Mouse (Mus musculus) liver, embryonic 15.5 days (tissue): ENCODE measurements around the gene Tm6sf2. TPM values are rescaled to one million over a fixed set of nuclear protein-coding genes. Genes with fewer than 3 reads are reported as not detected.

Source experiments
- ATAC-seq: fragments of 200-750 bp; cut with Nextera tagmentation; 2 replicates; pipeline ENCODE4 v1.8.0; 2017; ENCODE audit warnings: moderate number of reproducible peaks, mild to moderate bottlenecking, moderate library complexity; ENCODE audit not compliant: insufficient read depth
- H3K27ac ChIP-seq: fragments of 300-500 bp; sonication (generic); replicated peaks from 2 replicates; pipeline ENCODE4 v1.5.1; 2015; ENCODE audit warnings: mild to moderate bottlenecking, inconsistent platforms
- H3K27me3 ChIP-seq: fragments of 300-500 bp; sonication (generic); 2 replicates; pipeline ENCODE4 v1.6.1; 2015; ENCODE audit warnings: mild to moderate bottlenecking, inconsistent platforms
- H3K36me3 ChIP-seq: fragments of 300-500 bp; sonication (generic); replicated peaks from 2 replicates; pipeline ENCODE4 v1.6.1; 2015; ENCODE audit warnings: moderate library complexity, mild to moderate bottlenecking, inconsistent platforms
- H3K4me1 ChIP-seq: fragments of 300-500 bp; sonication (generic); replicated peaks from 2 replicates; pipeline ENCODE4 v1.6.1; 2015; ENCODE audit warnings: inconsistent platforms
- H3K4me2 ChIP-seq: fragments of 300-500 bp; sonication (generic); 2 replicates; pipeline ENCODE4 v1.6.1; 2015; ENCODE audit warnings: moderate library complexity, mild to moderate bottlenecking, inconsistent platforms
- H3K4me3 ChIP-seq: fragments of 300-500 bp; sonication (generic); replicated peaks from 2 replicates; pipeline ENCODE4 v1.5.1; 2015; ENCODE audit warnings: mild to moderate bottlenecking, inconsistent platforms
- H3K9ac ChIP-seq: fragments of 300-500 bp; sonication (generic); 2 replicates; pipeline ENCODE4 v1.6.1; 2015; ENCODE audit warnings: moderate library complexity, mild to moderate bottlenecking, inconsistent platforms
- H3K9me3 ChIP-seq: fragments of 300-500 bp; sonication (generic); replicated peaks from 2 replicates; pipeline ENCODE4 v1.6.1; 2016; ENCODE audit warnings: inconsistent platforms
- WGBS: fragments of 180-500 bp; shearing (Covaris S2); methylation state at CpG from one replicate; pipeline ENCODE4 v1.1.7; 2015; ENCODE audit warnings: mixed read lengths; ENCODE audit not compliant: insufficient replicate concordance; 5-methylcytosine and 5-hydroxymethylcytosine counted together
- polyA plus RNA-seq: library from polyadenylated mRNA; unstranded; fragments of >200 nt; fragmentation: Nextera tagmentation; extraction: Ambion mirVana; gene quantifications from 2 replicates; pipeline ENCODE4 v1.2.1, GENCODE M21; 2015

Tm6sf2 gene
- polyA plus RNA-seq, 1 experiment from 2014 or later = 1.6 TPM

GRCm38 (mm10) chr8:70089296-70089960 lies 16.7 kb downstream of the Tm6sf2 start:
- ATAC-seq = no peak
- no peak overlapping the region for H3K9ac ChIP-seq
- no peaks in the 10 kb centered on the region for H3K36me3 ChIP-seq
- no peaks in the 10 kb centered on the region for H3K9me3 ChIP-seq
- peaks cover 95% of the 10 kb centered on the region for H3K27me3 ChIP-seq
- H3K4me1 ChIP-seq = peaks cover 8% of the 10 kb centered on the region
- no peak overlapping the region for H3K4me2 ChIP-seq
- H3K27ac ChIP-seq = no peak overlapping the region
- no peak overlapping the region for H3K4me3 ChIP-seq
- 53% methylated on average over 9 of the region's 9 CpGs for whole genome bisulfite sequencing

GRCm38 (mm10) chr8:70092786-70093185 lies 20.1 kb downstream of the Tm6sf2 start:
- H3K27me3 ChIP-seq = peaks cover 61% of the 10 kb centered on the region
- ATAC-seq = no peak
- H3K27ac ChIP-seq = no peak overlapping the region
- no peak overlapping the region for H3K4me3 ChIP-seq
- H3K9ac ChIP-seq = no peak overlapping the region
- no peaks in the 10 kb centered on the region for H3K9me3 ChIP-seq
- H3K4me1 ChIP-seq = peaks cover 5% of the 10 kb centered on the region; the same call in 1 of the 2 replicates
- H3K36me3 ChIP-seq = no peaks in the 10 kb centered on the region
- WGBS = 52% methylated on average over 8 of the region's 8 CpGs
- H3K4me2 ChIP-seq = no peak overlapping the region

GRCm38 (mm10) chr8:70099276-70099675 lies 26.6 kb downstream of the Tm6sf2 start:
- Histone ChIP-seq H3K36me3 (no peaks in the 10 kb centered on the region), H3K4me1 (no peaks in the 10 kb centered on the region), H3K27ac (no peak overlapping the region), H3K9ac (no peak overlapping the region), H3K27me3 (peaks cover 18% of the 10 kb centered on the region; the same call in 1 of the 2 replicates), H3K9me3 (no peaks in the 10 kb centered on the region), H3K4me3 (no peak overlapping the region), H3K4me2 (no peak overlapping the region)
- 60% methylated on average over 8 of the region's 8 CpGs for WGBS
- no peak for ATAC-seq

- no peak for ATAC-seq
- H3K4me1 ChIP-seq = no peaks in the 10 kb centered on the region
- H3K27ac ChIP-seq = no peak overlapping the region
- H3K4me2 ChIP-seq = no peak overlapping the region
- no peak overlapping the region for H3K9ac ChIP-seq
- H3K27me3 ChIP-seq = peaks cover 19% of the 10 kb centered on the region; the same call in 1 of the 2 replicates
- no peak overlapping the region for H3K4me3 ChIP-seq
- WGBS = 62% methylated on average over 8 of the region's 8 CpGs
- H3K9me3 ChIP-seq = no peaks in the 10 kb centered on the region
- H3K36me3 ChIP-seq = no peaks in the 10 kb centered on the region
Observed at GRCm38 (mm10) chr8:70100241-70100640, 27.5 kb downstream of the Tm6sf2 start.

DNA sequence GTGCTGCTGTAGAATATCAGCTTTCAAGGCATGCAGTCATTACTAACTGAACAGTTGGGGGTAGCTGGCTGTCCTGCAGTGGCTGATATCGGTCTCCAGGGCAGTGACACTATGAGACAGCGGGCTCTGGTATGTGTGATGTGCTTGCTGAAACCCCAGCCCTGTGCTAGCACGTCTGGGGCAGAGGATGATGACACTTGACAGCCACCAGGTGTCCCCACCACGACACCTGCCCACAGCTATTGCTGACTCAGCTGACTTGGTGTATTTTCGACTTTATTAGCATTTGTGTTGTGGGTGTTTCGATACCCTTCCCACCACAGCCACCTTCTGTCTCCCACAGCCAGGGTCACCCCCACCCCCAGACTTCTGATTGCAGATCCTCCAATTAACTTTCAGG lies 31.8 kb downstream of the Tm6sf2 start:
- Histone ChIP-seq H3K4me3 (no peak overlapping the region), H3K4me1 (no peaks in the 10 kb centered on the region), H3K9me3 (no peaks in the 10 kb centered on the region), H3K27ac (no peak overlapping the region), H3K4me2 (no peak overlapping the region), H3K9ac (no peak overlapping the region), H3K27me3 (peaks cover 36% of the 10 kb centered on the region), H3K36me3 (no peaks in the 10 kb centered on the region)
- WGBS = 13% methylated on average over 6 of the region's 6 CpGs
- no peak for ATAC-seq

DNA sequence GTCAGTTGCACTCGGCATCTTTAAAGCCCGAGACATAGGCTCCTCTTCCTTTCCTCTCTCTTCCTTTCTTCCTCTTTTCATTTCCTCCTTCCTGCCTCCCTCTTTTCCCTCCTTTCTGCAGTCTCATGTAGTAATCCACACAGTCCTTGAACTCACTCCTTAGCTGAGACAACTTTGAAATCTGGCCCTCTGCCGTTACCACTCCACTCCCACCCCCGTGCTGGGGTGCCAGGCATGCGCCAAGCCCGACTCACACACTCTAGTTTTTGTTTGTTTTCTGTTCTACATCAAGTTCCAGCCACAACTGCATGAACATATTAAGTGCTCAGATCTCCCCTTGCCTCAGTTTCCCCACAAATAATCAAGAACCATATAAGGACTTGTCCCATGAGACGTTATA lies 32.2 kb downstream of the Tm6sf2 start:
- H3K9me3 ChIP-seq = no peaks in the 10 kb centered on the region
- no peak overlapping the region for H3K4me3 ChIP-seq
- no peak for ATAC-seq
- no peaks in the 10 kb centered on the region for H3K4me1 ChIP-seq
- H3K27ac ChIP-seq = no peak overlapping the region
- H3K9ac ChIP-seq = no peak overlapping the region
- peaks cover 38% of the 10 kb centered on the region for H3K27me3 ChIP-seq
- H3K4me2 ChIP-seq = no peak overlapping the region
- H3K36me3 ChIP-seq = no peaks in the 10 kb centered on the region
- WGBS = 54% methylated on average over 7 of the region's 7 CpGs

GRCm38 (mm10) chr8:70110451-70110850 lies 37.7 kb downstream of the Tm6sf2 start:
- no peak overlapping the region for H3K27ac ChIP-seq
- ATAC-seq = no peak
- peaks cover 83% of the 10 kb centered on the region for H3K27me3 ChIP-seq
- no peak overlapping the region for H3K4me3 ChIP-seq
- no peaks in the 10 kb centered on the region for H3K9me3 ChIP-seq
- no peak overlapping the region for H3K4me2 ChIP-seq
- H3K36me3 ChIP-seq = no peaks in the 10 kb centered on the region
- WGBS = 48% methylated on average over 2 of the region's 2 CpGs
- H3K4me1 ChIP-seq = no peaks in the 10 kb centered on the region
- H3K9ac ChIP-seq = no peak overlapping the region

- Histone ChIP-seq H3K4me1 (no peaks in the 10 kb centered on the region), H3K9me3 (no peaks in the 10 kb centered on the region), H3K27ac (no peak overlapping the region), H3K36me3 (no peaks in the 10 kb centered on the region), H3K4me2 (no peak overlapping the region), H3K27me3 (peaks cover 91% of the 10 kb centered on the region), H3K4me3 (no peak overlapping the region), H3K9ac (no peak overlapping the region)
- WGBS = 42% methylated on average over 23 of the region's 23 CpGs
- no peak for ATAC-seq
Observed at GRCm38 (mm10) chr8:70111192-70111795, 38.6 kb downstream of the Tm6sf2 start.

GRCm38 (mm10) chr8:70112401-70113016 lies 39.8 kb downstream of the Tm6sf2 start:
- Histone ChIP-seq H3K4me2 (no peak overlapping the region), H3K27me3 (peaks cover 97% of the 10 kb centered on the region), H3K36me3 (no peaks in the 10 kb centered on the region), H3K27ac (no peak overlapping the region), H3K9ac (no peak overlapping the region), H3K9me3 (no peaks in the 10 kb centered on the region), H3K4me3 (no peak overlapping the region), H3K4me1 (no peaks in the 10 kb centered on the region)
- WGBS = 8% methylated on average over 43 of the region's 43 CpGs
- no peak for ATAC-seq

DNA sequence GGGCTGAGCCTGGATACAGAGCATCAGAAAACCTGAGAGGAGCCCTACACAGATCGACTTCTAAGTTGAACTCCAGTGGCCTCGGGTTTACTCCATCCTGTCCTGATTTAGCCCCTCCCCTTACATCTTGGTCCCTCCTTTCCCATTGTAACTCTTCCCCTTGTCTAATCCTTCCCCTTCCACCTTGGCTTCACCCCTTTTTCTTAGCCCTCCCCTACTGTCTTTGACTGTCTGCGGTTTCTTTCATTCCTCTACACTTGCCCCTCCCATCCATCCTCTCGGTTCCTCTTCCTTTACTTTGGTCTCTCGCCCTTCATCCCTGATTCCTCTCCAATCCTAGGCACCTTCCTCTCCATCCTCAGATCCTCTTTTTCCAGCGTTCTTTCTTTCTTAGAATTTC lies 41.8 kb downstream of the Tm6sf2 start:
- no peak overlapping the region for H3K4me2 ChIP-seq
- H3K36me3 ChIP-seq = no peaks in the 10 kb centered on the region
- no peak for ATAC-seq
- no peak overlapping the region for H3K4me3 ChIP-seq
- 14% methylated on average over 6 of the region's 6 CpGs for WGBS
- no peaks in the 10 kb centered on the region for H3K4me1 ChIP-seq
- H3K27ac ChIP-seq = no peak overlapping the region
- peaks cover 99% of the 10 kb centered on the region for H3K27me3 ChIP-seq
- H3K9me3 ChIP-seq = no peaks in the 10 kb centered on the region
- no peak overlapping the region for H3K9ac ChIP-seq

GRCm38 (mm10) chr8:70114892-70115291 lies 42.2 kb downstream of the Tm6sf2 start:
- WGBS = 53% methylated on average over 13 of the region's 13 CpGs
- Histone ChIP-seq H3K9me3 (no peaks in the 10 kb centered on the region), H3K27ac (no peak overlapping the region), H3K4me1 (no peaks in the 10 kb centered on the region), H3K36me3 (no peaks in the 10 kb centered on the region), H3K9ac (no peak overlapping the region), H3K4me3 (no peak overlapping the region), H3K27me3 (peaks cover 99% of the 10 kb centered on the region), H3K4me2 (no peak overlapping the region)
- ATAC-seq = no peak
